Mouse (Mus musculus): ENCODE data around the gene Reg4. TPM values are rescaled to one million over a fixed set of nuclear protein-coding genes. Genes with fewer than 3 reads are reported as not detected.

Gene Reg4
- 0.20 TPM in 1 of 2 replicates, not detected in the other for polyA plus RNA-seq (2015; fragmentation: Nextera tagmentation; extraction: Ambion mirVana)

GRCm38 (mm10) chr3:98221856-98222255 lies at the start of gene Reg4:
Gene Reg4, plus strand, starts transcription at chr3:98222156.

GRCm38 (mm10) chr3:98280204-98280932 lies 58.4 kb downstream of the Reg4 start, which contains the start of gene Hmgcs2:
Gene Hmgcs2, plus strand, starts transcription at chr3:98280435.

Other genes with a start within 250 kb of the Reg4 start
- gene Notch2, start 208.6 kb upstream of the Reg4 start, polyA plus RNA-seq (2015; fragmentation: Nextera tagmentation; extraction: Ambion mirVana), result 17.1 and 17.7 TPM in 2 replicates
- not detected in 2 replicates for gene Adam30, start 61.5 kb upstream of the Reg4 start, polyA plus RNA-seq (2015; fragmentation: Nextera tagmentation; extraction: Ambion mirVana)
- 52.3 and 88.2 TPM in 2 replicates for gene Hmgcs2, start 58.3 kb downstream of the Reg4 start, polyA plus RNA-seq (2015; fragmentation: Nextera tagmentation; extraction: Ambion mirVana)
- 45.9 and 61.9 TPM in 2 replicates for gene Phgdh, start 117.8 kb downstream of the Reg4 start, polyA plus RNA-seq (2015; fragmentation: Nextera tagmentation; extraction: Ambion mirVana)
- gene Zfp697, start 160.3 kb downstream of the Reg4 start, polyA plus RNA-seq (2015; fragmentation: Nextera tagmentation; extraction: Ambion mirVana), result 3.5 and 4.0 TPM in 2 replicates
- gene Gm4450, start 235.0 kb downstream of the Reg4 start, polyA plus RNA-seq (2015; fragmentation: Nextera tagmentation; extraction: Ambion mirVana), result 0.29 TPM in 1 of 2 replicates, not detected in the other

Measured in adrenal gland, postnatal 0 days (tissue).